Mouse (Mus musculus) C2C12 (cell line): ENCODE results near the gene Tet3.

Experiments used
- CEBPB ChIP-seq: IDR thresholded peaks from one replicate; pipeline ENCODE4 v1.6.1; 2011; ENCODE audit warnings: low read depth, mild to moderate bottlenecking, control low read depth, moderate library complexity
- CTCF ChIP-seq: IDR thresholded peaks from one replicate; pipeline ENCODE4 v1.5.1; 2011; ENCODE audit not compliant: control insufficient read depth, insufficient read depth, insufficient read length
- FOSL1 ChIP-seq: IDR thresholded peaks from one replicate; pipeline ENCODE4 v1.8.0; 2011; ENCODE audit warnings: mild to moderate bottlenecking, low read length; ENCODE audit not compliant: poor library complexity, insufficient read depth, severe bottlenecking
- USF1 ChIP-seq: IDR thresholded peaks from one replicate; pipeline ENCODE4 v1.6.1; 2011; ENCODE audit warnings: low read depth, mild to moderate bottlenecking, control low read depth, moderate library complexity

DNA sequence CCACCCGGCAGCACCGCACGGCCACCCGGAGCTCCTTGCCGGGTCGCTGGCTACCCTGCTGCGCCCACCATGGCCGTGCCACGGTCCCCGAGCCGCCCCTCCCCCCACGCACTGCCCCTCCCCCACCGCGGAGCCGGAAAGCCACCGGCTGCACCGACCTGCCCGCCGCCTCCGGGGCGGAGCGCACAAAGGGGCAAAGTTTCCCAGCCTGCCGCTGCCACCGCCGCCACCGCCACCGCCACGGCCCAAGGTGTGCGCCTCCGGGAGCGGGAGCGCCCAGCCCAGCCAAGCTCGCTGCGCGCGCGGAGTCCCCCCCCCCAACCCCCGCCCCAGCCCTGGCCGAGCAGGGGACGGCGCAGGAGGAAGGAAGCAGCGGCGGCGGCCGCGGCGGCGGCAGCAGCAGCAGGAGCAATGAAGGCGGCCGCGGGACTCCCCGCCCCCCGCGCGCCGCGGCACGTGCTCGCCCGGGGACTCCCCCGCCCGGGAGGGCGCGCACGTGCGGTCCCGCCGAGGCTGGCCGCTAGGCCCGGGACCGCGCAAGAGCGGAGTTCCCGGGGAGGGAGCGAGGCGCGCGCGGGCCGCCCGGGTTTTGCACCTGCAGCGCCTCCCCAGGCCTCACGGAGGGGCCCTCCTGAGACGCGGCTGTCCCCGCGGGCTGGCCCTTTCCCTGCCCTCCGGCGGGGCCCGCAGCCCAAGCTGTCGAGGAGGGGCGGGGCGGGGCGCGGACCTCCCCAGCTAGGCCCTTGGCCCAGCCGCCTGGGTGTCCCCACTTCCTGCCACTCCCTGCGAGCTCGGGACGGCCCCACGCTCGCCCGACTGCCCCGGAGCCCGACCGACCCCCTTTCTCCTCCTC, 2.5 kb downstream of the Tet3 start:
- TF ChIP-seq FOSL1 (no peak), CEBPB (no peak), CTCF (no peak), USF1 (no peak)
